Mouse (Mus musculus) forebrain, embryonic 14.5 days (tissue): ENCODE data around the gene Lnpk. TPM values are rescaled to one million over a fixed set of nuclear protein-coding genes. Genes with fewer than 3 reads are reported as not detected.

Source experiments
- ATAC-seq: fragments of 200-750 bp; cut with Nextera tagmentation; 2 replicates; pipeline ENCODE4 v1.8.0; 2017; ENCODE audit warnings: mild to moderate bottlenecking, moderate library complexity
- DNase-seq: peaks from one replicate; pipeline ENCODE4 v3.0.0-alpha.2; 2015; ENCODE audit warnings: low spot score
- H3K27ac ChIP-seq: fragments of 300-500 bp; sonication (generic); 2 replicates; pipeline ENCODE4 v1.5.1; 2014; ENCODE audit warnings: low read depth, mild to moderate bottlenecking, control low read depth, low read length, moderate library complexity
- H3K27me3 ChIP-seq: fragments of 300-500 bp; sonication (generic); replicated peaks from 2 replicates; pipeline ENCODE4 v1.6.1; 2014; ENCODE audit warnings: low read length, control low read depth, mixed read lengths; ENCODE audit not compliant: control insufficient read depth, insufficient read depth
- H3K36me3 ChIP-seq: fragments of 300-500 bp; sonication (generic); 2 replicates; pipeline ENCODE4 v1.6.1; 2014; ENCODE audit warnings: low read length, control low read depth; ENCODE audit not compliant: control insufficient read depth, insufficient read depth
- H3K4me1 ChIP-seq: fragments of 300-500 bp; sonication (generic); 2 replicates; pipeline ENCODE4 v1.6.1; 2014; ENCODE audit warnings: antibody characterized with exemption, low read length, control low read depth; ENCODE audit not compliant: control insufficient read depth, insufficient read depth
- H3K4me2 ChIP-seq: fragments of 300-500 bp; sonication (generic); 2 replicates; pipeline ENCODE4 v1.6.1; 2014; ENCODE audit warnings: mild to moderate bottlenecking, control low read depth, low read length
- H3K4me3 ChIP-seq: fragments of 300-500 bp; sonication (generic); 2 replicates; pipeline ENCODE4 v1.5.1; 2014; ENCODE audit warnings: low read depth, low read length, control low read depth
- H3K9ac ChIP-seq: fragments of 300-500 bp; sonication (generic); 2 replicates; pipeline ENCODE4 v1.6.1; 2014; ENCODE audit warnings: mild to moderate bottlenecking, low read length, control low read depth, moderate library complexity
- H3K9me3 ChIP-seq: fragments of 300-500 bp; sonication (generic); replicated peaks from 2 replicates; pipeline ENCODE4 v1.6.1; 2016; ENCODE audit warnings: low read length, control low read depth, mixed read lengths; ENCODE audit not compliant: control insufficient read depth
- WGBS: fragments of 180-500 bp; shearing (Covaris S2); extraction: QIAGEN DNeasy Blood & Tissue Kit; methylation state at CpG from one replicate; pipeline ENCODE4 v1.1.7; 2014; 5-methylcytosine and 5-hydroxymethylcytosine counted together
- polyA plus RNA-seq: library from polyadenylated mRNA; unstranded; fragments of >200 nt; fragmentation: Nextera tagmentation; extraction: Ambion mirVana; gene quantifications from 2 replicates; pipeline ENCODE4 v1.2.1, GENCODE M21; 2014

Gene Lnpk
- polyA plus RNA-seq, 1 experiment from 2014 or later, result 33.3 TPM

DNA sequence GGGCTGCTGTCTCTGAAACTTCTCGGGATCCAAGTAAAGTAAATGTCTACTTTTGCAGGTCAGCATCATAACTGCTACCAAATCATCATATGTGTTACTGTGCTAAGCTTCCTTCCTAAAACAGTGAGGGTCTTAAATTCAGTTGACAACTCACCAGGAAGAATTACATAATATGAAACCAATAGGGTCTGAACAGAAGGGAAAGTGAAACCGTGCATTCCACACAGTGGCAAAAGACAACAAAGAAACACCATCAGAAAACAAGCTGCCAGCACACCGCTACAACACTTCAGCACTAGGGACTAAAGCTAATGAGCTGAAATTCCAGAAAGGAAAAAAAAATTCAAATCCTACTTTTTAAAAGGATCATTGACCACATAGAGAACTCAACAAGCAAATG, 17.9 kb upstream of the Lnpk start:
- no peak for ATAC-seq
- H3K4me3 ChIP-seq, result no peak overlapping the region
- no peaks in the 10 kb centered on the region for H3K4me1 ChIP-seq
- WGBS, result 68% methylated on average over 3 of the region's 3 CpGs
- H3K27ac ChIP-seq, result no peak overlapping the region
- no peaks in the 10 kb centered on the region for H3K9me3 ChIP-seq
- no peaks in the 10 kb centered on the region for H3K27me3 ChIP-seq
- H3K36me3 ChIP-seq, result no peaks in the 10 kb centered on the region
- H3K9ac ChIP-seq, result no peak overlapping the region
- no peak overlapping the region for H3K4me2 ChIP-seq
- DNase-seq, result no peak

DNA sequence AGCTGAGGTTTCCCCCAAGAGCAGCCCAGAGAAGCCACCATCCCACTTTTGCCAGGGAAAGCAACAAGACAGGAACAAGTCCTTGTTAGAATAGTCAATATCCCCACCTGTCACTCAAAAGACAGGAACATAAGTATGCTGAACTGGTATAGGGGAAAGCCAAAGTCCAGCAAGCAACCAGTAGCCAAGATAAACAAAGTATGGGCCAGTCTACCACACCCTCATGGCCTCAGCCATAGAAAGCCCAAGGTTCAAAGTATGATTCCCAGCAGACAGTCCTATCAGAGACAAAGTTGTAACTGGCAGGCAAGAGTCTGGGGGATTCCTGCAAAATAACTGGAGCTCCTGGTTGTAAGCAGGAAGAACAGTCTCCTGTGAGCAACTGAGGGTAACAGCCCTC, 16.9 kb upstream of the Lnpk start:
- no peaks in the 10 kb centered on the region for H3K4me1 ChIP-seq
- no peak for DNase-seq
- H3K27ac ChIP-seq, result no peak overlapping the region
- H3K36me3 ChIP-seq, result no peaks in the 10 kb centered on the region
- H3K9me3 ChIP-seq, result no peaks in the 10 kb centered on the region
- no peak overlapping the region for H3K4me3 ChIP-seq
- H3K27me3 ChIP-seq, result no peaks in the 10 kb centered on the region
- H3K4me2 ChIP-seq, result no peak overlapping the region
- ATAC-seq, result no peak
- H3K9ac ChIP-seq, result no peak overlapping the region

DNA sequence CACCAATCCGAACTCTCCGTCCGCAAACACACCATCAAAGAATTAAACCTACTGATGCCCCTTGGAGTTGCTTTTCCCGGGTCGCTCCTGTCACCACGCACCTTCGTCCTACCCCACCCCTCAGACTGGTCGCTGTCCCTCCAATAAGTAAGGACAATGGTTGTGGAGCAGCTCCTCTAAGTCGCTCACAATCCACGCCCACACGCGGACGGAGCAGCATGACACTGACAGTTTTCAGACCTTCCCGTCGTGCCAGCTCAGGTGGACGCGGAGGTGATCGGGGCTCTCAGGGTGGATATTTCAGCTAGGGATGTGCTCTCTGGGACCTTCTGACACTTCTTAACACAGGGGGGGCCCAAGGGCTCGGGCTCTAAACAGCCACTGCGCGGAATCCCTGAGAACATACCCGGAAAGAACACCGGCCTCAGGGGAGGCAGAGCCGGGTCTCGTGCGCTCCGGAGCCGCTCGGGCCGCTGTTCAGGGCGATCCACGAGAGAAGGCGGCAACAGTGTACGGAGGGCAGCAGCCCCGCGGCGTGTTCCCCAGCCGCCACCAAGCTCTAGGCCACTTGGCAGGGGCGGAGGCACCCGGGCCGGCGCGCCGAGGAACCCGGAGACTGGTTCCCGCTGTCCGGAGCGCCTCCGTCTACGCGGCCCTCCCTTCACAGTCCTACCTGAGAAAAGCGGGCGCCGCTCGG, 941 bp downstream of the Lnpk start:
- H3K9me3 ChIP-seq, result no peaks in the 10 kb centered on the region
- H3K27ac ChIP-seq, result peak overlapping the region; percentile 75
- peak overlapping the region; percentile 85 for H3K4me2 ChIP-seq
- H3K4me3 ChIP-seq, result peak overlapping the region; percentile 96
- H3K27me3 ChIP-seq, result no peaks in the 10 kb centered on the region
- H3K36me3 ChIP-seq, result no peaks in the 10 kb centered on the region
- peaks cover 7% of the 10 kb centered on the region; the same call in 1 of the 2 replicates for H3K4me1 ChIP-seq
- H3K9ac ChIP-seq, result peak overlapping the region; percentile 94
- peak; percentile 33 for DNase-seq
- peak; percentile 83 for ATAC-seq
- WGBS, result under 1% methylated on average over 54 of the region's 55 CpGs

DNA sequence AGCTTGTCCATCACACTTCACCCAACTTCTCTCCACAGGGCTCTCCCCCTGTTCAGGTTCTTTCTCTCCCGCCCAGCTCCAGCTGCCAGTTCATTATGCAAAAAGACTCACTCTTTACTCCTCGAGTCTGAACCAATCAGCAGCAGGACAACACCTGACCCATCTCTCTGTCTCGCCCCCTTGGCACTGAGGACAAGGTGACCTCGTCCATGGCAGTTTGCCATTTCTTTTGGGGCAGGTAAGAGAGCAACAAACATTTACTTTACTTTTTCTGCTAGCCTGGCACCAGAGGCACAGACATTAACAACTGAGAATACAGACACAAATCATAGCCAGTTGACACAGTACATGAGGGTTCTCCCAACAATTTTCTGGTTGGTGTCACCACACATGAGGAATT, 8.8 kb downstream of the Lnpk start:
- Histone ChIP-seq H3K4me3 (no peak overlapping the region), H3K27ac (no peak overlapping the region), H3K36me3 (peaks cover 11% of the 10 kb centered on the region; the same call in 1 of the 2 replicates), H3K27me3 (no peaks in the 10 kb centered on the region), H3K9ac (no peak overlapping the region), H3K4me1 (no peaks in the 10 kb centered on the region), H3K9me3 (no peaks in the 10 kb centered on the region), H3K4me2 (no peak overlapping the region)
- DNase-seq (no peak), ATAC-seq (no peak)
- WGBS, result 54% methylated on average over 4 of the region's 4 CpGs

DNA sequence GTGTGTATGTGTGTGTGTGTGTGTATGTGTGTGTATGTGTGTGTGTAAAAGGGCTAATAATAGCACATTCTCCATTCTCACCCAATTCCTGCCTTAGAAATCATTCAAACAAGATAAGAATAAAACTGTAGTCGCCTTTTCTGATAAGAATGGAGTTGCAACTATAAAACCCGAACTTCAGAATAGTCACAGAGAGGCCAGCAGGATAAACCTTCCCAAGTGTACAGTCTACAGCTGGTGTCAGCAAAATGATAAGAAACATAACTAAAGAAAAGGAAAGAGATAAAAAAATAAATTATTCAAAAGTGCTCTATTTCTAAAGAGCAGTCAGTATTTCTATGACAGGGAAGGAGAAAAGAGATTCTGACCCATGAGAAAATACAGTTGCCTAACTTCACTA, 19.4 kb downstream of the Lnpk start:
- no peaks in the 10 kb centered on the region for H3K27me3 ChIP-seq
- no peak overlapping the region for H3K9ac ChIP-seq
- no peaks in the 10 kb centered on the region for H3K4me1 ChIP-seq
- DNase-seq (no peak), ATAC-seq (no peak)
- H3K4me3 ChIP-seq, result no peak overlapping the region
- no peak overlapping the region for H3K27ac ChIP-seq
- H3K36me3 ChIP-seq, result no peaks in the 10 kb centered on the region
- H3K4me2 ChIP-seq, result no peak overlapping the region
- H3K9me3 ChIP-seq, result no peaks in the 10 kb centered on the region
- WGBS, result 90% methylated on average over 2 of the region's 2 CpGs

DNA sequence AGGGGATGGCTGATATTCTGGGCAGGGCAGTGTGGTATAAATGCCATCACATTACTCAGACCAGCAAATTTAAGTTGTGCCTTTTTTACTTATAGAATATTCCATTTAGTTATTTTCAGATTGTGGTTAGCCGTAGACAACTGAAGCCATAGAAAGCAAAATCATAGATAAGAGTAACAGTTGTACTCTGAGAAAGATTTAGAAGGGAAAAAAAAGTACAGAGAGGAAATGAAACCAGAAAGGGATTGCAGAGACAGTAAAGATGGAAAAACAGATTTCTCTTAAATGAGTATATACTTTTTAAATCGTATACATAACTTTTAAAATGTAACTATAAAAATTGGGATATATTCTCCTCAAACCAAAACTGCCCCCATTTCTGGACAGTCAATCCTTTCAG, 20.1 kb downstream of the Lnpk start:
- WGBS, result 95% methylated on average over 2 of the region's 2 CpGs
- Histone ChIP-seq H3K9me3 (no peaks in the 10 kb centered on the region), H3K27ac (no peak overlapping the region), H3K4me1 (no peaks in the 10 kb centered on the region), H3K27me3 (no peaks in the 10 kb centered on the region), H3K9ac (no peak overlapping the region), H3K36me3 (peaks cover 4% of the 10 kb centered on the region), H3K4me2 (no peak overlapping the region), H3K4me3 (no peak overlapping the region)
- ATAC-seq (no peak), DNase-seq (no peak)

DNA sequence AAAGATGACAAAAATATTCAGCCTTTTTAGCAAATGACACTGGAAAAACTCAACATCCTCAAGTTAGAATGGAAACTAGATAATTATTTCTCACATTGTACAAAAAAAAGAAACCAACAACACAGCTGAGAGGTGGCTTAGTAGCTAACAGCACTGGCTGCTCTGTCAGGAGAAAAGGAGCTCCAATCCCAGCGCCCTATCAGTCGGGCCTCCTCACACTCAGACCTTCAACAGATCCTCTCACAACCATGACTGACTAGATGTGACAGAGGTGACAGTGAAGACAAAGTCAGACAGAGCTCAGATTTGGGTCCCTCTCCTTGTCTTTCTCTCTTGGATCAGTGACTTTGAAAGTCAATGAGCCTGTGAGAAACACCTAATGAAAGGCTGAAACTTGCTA, 21.8 kb downstream of the Lnpk start:
- no peak for DNase-seq
- Histone ChIP-seq H3K36me3 (peaks cover 11% of the 10 kb centered on the region), H3K4me1 (no peaks in the 10 kb centered on the region), H3K9me3 (no peaks in the 10 kb centered on the region), H3K27ac (no peak overlapping the region), H3K9ac (no peak overlapping the region), H3K4me2 (no peak overlapping the region), H3K27me3 (no peaks in the 10 kb centered on the region), H3K4me3 (no peak overlapping the region)
- no peak for ATAC-seq
- 89% methylated on average over 2 of the region's 2 CpGs for WGBS

DNA sequence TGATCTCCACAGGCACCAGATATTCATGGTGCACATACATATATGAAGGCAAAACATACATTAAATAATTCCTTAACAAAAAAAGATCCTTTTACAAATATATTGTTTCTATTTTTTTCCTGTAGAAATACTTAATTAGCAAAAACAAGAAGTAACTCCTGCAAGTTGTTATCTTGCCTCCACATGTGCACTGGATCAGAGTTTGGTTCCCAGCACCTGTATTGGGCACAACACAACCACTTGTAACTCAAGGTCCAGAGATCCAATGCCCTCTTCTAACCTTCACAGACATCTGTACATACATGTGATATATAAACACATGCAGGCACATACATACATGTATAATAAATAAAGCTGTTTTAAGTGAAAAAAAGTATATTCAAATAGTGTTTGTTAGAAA, 27.3 kb downstream of the Lnpk start:
- Histone ChIP-seq H3K9ac (no peak overlapping the region), H3K36me3 (peaks cover 11% of the 10 kb centered on the region), H3K4me3 (no peak overlapping the region), H3K27me3 (no peaks in the 10 kb centered on the region), H3K9me3 (no peaks in the 10 kb centered on the region), H3K4me1 (no peaks in the 10 kb centered on the region), H3K4me2 (no peak overlapping the region), H3K27ac (no peak overlapping the region)
- ATAC-seq (no peak), DNase-seq (no peak)

DNA sequence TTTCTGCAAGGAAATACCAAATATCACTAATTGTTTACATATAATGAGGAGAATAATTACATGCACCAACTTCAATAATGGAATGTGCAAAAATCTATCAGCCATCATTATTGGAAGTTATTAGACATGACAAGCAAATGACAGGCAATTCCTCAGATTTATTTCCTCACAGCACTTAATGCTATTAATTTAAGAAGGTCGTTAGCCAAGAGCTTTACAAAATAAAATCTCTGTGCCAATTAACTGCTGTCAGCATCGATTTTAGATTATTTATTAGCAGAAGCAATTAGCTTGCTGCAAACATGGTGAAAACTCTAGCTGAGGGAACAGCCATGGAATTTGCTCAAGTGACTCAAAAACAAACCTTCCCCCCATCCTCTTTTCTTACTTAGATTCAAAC, 30.9 kb downstream of the Lnpk start:
- no peak overlapping the region for H3K27ac ChIP-seq
- no peak overlapping the region for H3K4me2 ChIP-seq
- H3K27me3 ChIP-seq, result no peaks in the 10 kb centered on the region
- H3K9ac ChIP-seq, result no peak overlapping the region
- H3K9me3 ChIP-seq, result no peaks in the 10 kb centered on the region
- peaks cover 1% of the 10 kb centered on the region; the same call in 1 of the 2 replicates for H3K36me3 ChIP-seq
- DNase-seq (no peak), ATAC-seq (no peak)
- WGBS, result 23% methylated on average over 2 of the region's 2 CpGs
- H3K4me3 ChIP-seq, result no peak overlapping the region
- H3K4me1 ChIP-seq, result no peaks in the 10 kb centered on the region
